Mouse (Mus musculus) hematopoietic stem cell, adult 5-6 weeks (primary cell): Measurements from ENCODE around the gene Kcnab1. TPM values are rescaled to one million over a fixed set of nuclear protein-coding genes. Genes with fewer than 3 reads are reported as not detected.
"Not testable (repeated sequence)": the region's sequence is repeated elsewhere in the genome, so short reads cannot be mapped to it uniquely, and the experiment has no call there.

Experiments used
- ATAC-seq, 2 experiments: fragments of 125-278 bp in 1 of 2; replicated peaks in 1 of 2; 2 replicates each; pipeline ENCODE4 v1.8.0; 2016 to 2017; ENCODE audit warnings: inconsistent platforms in 2 of 2, mild to moderate bottlenecking in 2 of 2, moderate number of reproducible peaks in 2 of 2, low read depth in 1 of 2, moderate TSS enrichment in 1 of 2; ENCODE audit not compliant: low FRiP score in 2 of 2, poor library complexity in 2 of 2, severe bottlenecking in 2 of 2, insufficient read depth in 1 of 2, low TSS enrichment in 1 of 2
- total RNA-seq: library from RNA; stranded (forward); fragments of 172-1452, 232-1000 nt; gene quantifications from 2 replicates; pipeline ENCODE4 v1.2.3, GENCODE M21; 2017

Kcnab1 gene
- total RNA-seq, 1 experiment from 2014 or later = 1.5 TPM

DNA sequence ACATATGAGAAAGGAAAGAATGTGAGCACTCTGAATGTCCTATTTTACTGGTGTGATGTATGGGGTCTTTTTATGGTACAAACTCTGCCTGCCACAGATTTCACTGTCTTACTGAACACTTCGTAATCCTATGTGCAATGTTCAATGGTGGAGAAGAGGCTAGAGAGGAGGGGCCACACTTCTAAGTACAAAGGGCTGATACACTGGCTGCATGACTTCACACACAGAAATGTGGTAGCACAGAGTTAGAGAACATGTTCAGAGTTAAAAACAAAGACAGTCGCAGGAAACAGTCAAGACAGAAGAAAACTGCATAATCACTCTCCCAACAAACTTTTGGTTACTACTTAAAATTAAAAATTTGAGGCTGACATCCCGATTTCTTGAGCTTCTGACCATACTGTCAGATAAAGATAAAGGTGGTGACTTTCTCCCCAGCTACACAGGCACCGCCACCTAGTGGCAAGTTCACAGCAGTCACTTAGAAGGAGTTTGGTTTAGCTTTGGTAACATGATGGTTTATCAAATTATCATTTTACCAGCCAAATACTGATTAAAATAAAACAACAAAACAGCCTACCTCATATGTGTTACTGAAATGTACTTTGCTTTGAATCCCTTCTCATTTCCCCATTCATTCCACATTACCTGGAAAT is 270.8 kb downstream of the Kcnab1 start:
- ATAC-seq = peak; percentile 64 to 65; a peak in 3 of 4 replicates

DNA sequence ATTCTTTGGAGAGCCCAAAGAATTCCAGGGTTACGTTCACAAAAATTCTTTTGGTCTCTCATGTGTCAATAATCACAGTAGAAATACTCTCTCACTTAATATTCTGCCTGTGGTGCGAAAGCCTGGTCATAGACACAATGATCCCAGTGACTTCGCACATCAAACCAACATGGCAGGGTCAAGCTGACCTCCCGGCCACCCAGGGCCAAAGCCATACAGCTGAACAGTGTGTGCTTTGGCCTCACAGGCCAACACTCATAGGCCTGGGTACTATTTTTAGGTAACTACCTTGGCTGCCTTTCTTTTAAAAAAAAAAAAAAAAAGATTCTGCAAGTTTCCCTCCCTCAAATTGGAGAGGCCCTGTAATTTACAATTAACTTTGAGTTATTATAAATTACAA is 271.9 kb downstream of the Kcnab1 start:
- no peak for ATAC-seq

DNA sequence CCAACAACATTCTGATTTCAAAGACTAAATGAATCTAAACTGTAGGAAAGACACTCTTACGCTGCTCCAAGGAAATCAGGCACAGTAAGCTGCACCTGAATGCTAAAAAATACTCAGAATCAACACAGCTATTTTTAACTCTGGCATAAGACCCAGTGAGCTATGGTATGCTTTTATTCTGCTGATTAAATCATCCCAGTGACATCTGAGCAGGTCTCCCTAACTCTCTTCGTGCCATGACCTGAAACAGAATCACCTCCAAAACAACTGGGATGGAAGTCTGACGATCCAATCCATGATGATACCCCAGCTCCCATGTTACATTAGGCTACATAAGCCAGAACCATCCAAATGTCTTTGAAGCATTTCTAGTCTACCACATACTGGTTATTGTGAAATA is 275.2 kb downstream of the Kcnab1 start:
- no peak for ATAC-seq

DNA sequence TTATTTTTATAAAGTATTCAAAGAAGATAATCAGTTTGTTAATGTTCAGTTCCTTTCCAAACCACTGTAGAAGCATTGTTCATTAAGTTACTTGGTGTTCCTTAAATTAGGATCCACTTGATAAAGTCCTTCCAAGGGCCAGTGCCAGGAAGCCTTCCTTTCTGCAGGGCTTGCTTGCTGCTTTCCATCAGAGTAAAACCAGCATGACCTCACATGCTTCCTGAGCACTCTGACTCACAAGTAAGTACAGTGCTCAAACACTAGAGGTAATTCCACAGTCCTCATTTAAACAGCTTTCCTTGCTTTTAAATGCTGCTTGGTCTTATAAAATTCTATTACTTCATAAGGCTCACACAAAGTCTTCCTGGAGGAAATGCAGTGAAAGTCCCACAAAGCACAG is 276.6 kb downstream of the Kcnab1 start:
- no peak for ATAC-seq

DNA sequence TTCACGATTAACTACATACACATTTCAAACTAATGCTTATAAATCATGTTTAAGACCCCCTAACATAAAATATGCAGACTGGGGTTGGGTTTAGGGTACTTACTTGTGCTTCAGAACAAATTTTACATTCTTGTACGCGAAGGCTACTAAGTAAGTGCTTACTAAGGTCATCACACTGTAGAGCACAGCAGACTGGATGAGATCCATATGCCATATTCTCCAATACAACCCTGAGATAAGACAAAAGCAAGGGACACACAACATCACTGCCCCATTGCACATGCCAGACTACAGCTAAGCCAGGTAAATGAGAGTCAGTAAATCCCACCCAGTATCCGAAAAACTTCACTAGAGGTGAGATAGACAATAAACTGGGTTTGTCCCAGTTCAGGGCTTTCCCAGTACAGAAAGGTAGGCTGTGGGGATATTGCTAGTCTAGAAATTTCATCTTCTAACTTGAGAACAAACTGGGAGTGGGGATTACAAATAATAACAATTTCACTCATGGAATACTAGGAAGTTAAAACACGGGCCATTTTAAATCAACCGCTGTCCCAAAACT is 282.1 kb downstream of the Kcnab1 start:
- no peak for ATAC-seq

DNA sequence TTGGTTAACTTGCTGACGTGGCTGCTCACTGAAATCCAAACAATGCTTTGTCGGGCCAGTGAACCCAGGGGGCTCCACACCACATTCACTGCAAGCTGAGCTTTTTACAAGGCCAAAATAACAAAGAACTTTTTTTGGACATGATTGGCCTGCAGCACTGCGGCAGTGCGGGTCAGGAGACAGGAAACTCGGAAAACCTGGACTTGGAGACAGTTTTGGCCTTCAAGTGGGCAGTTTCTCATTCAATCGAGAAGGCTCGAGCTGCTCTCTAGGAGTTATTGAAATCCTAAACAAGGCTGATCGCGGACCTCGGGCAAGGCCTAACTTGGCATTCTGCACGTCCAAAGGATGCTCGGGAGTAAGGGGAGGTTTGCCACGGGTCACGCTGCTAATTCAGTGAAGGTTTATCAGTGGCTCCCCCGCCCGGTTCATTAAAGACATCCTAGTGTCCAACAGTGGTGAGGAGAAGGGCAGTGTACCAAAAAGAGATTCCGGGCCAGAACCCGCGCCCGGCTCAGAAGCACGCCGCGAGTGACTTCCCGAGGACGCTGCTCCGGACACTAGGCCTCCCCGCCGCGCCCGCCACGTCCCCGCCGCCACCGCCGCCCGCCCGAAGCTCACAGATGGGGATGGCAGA is 282.7 kb downstream of the Kcnab1 start:
- peak; percentile 20 to 48 for ATAC-seq

DNA sequence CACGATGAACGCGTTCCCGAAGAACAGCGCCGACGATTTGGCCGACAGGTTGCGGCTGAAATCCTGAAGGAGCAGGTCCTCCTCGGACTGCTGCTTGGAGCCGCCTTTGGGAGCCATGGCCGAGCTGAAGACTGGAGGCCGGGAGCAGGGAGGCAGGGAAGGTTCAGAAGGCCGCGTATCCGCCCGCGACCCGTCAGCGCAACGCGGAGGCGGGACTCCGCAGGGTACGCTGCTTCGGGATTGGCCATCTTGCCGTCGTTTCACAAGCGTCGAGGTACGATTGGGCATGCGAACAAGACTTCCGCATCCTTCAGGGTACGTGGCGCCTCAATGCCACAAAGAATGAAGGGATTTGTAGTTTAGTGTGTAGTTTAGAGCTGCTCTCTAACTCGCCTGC is 283.2 kb downstream of the Kcnab1 start, which contains the start of gene Ssr3:
Gene Ssr3 (minus strand): TSS at position 203 of the 397 bp plus-strand sequence.
- peak; percentile 99 for ATAC-seq

DNA sequence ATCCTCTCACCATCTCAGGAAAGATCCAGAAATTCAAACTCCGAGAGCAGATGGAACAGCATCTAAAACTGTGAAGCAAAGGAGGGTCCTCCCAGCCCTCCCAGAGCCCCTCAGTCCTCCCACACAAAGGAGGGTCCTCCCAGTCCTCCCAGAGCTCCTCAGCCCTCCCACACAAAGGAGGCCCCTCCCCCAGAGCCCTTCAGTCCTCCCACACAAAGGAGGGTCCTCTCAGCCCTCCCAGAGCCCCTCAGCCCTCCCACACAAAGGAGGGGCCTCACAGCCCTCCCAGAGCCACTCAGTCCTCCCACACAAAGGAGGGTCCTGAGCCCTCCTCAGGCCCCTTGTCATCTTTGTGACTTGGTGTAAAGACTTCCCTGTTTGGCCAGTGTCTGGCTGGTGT is 285.9 kb downstream of the Kcnab1 start:
- ATAC-seq = not testable (repeated sequence)

DNA sequence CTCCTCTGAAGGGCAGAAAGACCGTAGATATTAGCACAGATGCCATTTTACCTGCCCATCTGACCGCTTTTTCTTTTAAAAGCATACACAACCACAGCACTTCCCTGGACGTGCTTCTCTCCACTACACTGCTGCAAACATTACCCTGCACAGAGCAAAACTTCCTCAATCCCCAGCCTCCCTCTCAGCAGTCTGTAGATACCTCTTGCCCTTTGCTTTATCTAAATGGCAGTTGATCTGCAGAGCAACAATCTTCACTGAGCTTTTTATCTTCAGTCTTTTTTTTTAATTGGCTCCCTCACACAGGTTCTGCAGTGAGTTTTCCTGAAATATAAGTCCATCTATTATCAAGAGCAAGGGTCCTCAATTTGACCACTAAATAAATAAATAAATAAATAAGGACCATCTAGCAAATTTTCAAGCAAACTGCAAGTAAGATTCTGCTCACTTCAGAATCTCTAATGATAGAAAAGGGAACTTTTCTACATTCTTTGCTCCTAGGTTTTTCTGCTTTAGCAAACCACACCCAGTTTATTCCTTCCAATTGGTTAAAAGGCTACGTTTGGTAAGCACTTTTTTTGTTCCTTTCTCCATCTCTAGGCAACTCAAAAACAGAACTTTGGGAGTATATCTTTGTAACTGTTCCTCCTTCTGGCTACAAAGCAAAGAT is 287.8 kb downstream of the Kcnab1 start:
- ATAC-seq = 0 out of 4 replicates have a peak, but pooled peaks of 1 of the 2 experiments have one; percentile 29

DNA sequence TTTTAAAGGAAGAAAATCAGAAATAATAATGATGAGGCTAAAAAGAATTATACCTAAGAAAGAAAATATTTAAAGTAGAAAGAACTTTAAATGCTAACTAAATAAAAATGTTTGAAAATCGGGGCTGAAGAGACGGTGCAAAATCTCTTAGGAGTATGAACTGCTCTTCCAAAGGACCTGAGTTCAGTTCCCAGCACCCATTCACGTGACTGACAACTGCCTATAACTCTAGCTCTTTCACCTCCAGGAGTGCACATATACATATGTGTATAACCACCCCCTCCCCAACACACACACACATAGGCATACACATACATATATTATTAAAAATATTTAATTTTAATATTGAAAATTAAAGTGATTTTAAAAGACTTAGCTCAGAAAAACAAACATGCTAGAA is 288.4 kb downstream of the Kcnab1 start:
- no peak for ATAC-seq

DNA sequence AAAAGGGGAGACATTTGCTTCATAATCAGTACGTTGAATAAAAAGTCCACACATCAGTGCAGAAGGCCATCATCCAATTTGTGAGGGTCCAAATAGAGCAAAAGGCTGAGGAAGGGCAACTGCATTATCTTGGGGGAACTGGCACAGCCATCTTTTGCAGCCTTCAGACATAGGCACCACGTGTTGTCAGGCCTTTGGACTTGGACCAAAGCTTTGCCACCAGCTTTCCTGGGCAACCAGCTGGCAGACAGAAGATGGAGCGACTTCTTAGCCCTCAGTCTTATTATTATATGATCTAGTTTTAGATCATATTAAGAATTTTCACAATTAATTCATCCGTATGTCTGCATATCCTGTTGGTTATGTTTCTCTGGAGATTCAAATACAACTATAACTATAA is 296.6 kb downstream of the Kcnab1 start:
- ATAC-seq = no peak

DNA sequence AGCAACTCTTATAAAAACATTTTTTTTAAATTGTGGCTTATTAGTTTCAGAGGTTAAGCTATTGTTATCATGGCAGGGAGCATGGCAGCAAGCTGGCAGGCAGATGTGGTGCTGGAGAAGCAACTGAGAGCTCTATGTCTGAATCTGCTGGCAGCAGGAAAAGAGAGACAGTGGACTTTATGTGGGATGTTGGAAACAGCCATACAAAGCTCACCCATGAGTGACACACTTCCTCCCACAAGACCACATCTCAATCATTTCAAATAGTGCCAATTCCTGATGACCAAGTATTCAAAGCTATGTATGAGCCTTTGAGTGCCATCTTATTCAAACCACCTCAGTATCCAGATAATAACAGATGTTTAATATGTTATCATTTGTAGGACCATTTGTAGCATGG is 298.7 kb downstream of the Kcnab1 start:
- ATAC-seq = no peak

DNA sequence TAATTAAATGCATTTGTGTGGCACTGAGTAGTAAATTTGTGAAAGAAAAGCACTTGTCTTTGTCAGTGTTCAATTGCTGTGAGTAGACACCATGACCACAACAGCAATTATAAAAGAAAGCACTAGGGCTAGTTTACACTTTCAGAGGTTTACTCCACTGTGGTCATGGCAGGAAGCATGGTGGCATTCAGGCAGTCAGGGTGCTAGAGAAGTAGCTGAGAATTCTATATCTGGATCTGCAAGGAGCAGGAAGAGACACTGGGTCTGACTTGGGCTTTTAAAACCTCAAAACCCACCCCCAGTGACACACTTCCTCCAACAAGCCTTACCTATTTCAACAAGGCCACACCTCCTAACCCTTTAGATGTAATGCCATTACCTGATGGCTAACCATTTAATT is 307.4 kb downstream of the Kcnab1 start:
- ATAC-seq = peak; percentile 17 to 31; a peak in 1 of 4 replicates

DNA sequence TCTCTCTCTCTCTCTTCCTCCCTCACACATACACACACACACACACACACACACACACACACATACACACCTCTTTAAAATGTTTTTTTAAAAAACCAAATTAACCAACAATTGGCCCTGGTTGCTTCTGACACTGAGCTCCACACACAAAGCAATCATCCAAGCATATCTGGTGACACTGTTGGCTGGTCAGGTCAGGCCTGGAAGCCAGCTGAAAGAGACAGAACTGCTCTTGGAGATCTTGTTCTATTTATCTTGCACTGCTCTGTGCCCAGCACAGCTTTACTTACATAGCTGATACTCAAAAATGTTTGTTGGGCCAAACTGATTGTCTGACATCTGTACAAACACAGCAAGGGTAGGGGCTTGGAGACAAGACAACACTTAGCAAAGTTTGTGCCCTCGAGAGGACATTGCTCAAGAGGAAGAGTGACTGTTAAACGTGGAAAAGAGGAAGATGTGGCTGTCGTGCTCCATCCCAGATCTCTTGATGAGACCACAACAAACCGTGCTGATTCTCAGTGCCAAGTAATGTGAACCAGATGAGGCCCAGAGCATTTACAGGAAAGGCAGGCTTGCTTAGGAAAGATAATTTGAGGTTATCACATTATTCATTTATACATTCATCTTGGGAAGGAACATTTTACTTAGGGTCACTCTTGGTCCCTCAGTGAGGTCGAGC is 308.9 kb downstream of the Kcnab1 start:
- peak; percentile 78 to 86 for ATAC-seq

DNA sequence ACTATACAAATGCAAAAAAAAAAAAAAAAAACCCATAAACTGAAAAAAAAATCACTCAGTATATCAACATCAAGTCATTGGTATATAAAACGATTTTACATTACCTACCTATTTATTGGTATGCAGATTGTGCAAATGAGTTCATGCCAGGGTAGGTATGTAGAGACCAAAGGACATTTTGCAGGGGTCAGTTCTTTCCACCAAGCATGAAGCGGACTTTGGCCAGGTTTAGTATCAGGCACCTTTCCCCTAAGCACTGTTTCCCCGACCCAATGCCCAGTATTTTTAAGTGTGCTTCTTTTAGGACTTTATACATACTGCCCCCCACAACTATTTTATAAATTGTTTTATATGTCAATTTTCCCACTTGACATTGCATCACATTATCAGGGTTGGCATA is 310.5 kb downstream of the Kcnab1 start:
- ATAC-seq = no peak
